Mouse (Mus musculus): ENCODE measurements at regions not wholly inside any gene's neighbourhood (a gene's known extent, or its start where the extent isn't known, plus 50 kb on each side); places are given as distances from the start of the nearest gene placed in this dataset.

DNA sequence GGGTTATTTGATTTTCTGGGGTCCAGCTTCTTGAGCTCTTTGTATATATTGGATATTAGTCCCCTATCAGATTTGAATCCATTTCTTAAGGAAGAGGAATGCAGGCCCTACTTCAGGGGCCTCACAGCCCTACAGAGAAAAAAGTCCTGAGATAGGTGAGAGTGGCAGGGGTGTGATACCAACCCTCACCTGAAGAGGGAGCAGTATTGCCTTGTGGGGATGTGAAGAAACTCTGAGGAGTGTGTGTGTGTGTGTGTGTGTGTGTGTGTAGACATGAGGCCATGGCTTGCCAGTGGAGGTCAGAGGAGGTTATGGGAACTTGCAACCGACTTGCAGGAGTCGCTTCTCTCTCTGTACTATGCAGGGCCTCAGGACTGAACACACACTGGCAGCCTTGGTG, 141.2 kb downstream of the Tex29 start:
- no peak for DNase-seq

DNA sequence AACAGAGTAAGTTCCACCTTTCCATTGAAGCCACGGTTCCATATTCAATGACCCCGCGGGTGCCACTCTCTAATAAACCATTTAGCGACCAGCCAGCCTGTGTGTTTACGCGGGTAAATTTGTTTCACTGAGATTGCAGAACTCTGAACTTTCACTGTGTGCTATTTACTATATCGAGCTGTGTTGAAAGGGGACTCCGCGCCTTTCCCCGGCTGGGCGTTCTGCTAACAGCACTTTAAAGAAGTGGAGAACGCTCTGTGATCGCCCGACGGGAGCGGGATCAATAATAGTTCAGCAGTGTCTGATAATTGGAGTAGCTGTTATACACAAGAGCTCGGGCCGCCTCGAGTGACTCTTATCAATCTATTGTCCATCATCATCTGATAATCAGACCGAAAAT, 149.8 kb downstream of the Tex29 start:
- peak; percentile 5 for DNase-seq

DNA sequence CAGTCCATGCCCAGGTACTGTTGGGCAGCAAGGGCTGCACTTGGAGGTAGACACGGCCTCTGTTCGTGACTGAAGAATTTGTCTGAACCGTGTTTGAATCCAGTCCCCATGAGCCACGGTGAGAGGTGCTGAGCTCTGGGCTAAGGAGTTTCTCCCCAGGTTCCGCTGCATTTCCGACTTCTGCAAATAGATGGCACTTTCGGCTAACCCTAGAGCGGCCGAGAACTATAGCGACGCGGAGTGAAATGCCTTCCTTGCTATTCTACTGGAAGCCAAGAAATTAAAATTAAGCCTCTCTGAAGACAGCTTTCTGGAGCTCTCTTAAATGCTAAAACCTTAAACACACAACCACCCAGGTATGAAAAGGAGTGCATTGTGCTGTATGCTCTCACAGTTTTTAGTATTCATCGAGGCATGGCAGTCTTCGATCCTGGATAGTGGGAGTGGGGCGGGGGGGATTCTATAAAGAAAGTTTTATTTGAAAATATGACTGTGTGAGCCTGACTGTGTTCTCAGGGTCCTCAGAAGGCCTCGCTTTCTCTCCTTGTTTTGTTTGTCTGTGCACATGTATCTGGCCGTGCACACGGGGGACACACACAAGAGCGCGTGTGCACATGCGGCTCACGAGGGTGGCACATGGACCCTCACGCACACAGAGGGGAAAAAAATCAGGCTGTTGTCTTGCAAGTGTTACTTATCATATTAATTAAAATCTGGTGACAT, 159.6 kb downstream of the Tex29 start:
- DNase-seq: peak; percentile 86

DNA sequence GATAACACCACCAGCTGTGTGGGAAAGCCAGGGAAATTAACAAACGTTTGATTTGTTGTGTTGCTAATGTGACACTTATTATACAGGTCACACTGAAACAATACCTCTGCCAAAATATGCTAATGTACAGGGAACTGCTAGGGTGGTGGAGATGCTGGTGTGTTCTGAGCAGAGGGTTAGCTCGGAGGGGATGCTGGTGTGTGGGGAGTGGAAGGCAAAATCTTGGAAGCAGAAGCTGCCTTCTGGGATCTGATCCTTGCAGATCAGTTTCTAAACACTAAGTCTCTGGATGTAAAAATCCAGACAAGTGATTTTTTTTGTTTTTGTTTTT, 160.2 kb downstream of the Tex29 start:
- DNase-seq: no peak

DNA sequence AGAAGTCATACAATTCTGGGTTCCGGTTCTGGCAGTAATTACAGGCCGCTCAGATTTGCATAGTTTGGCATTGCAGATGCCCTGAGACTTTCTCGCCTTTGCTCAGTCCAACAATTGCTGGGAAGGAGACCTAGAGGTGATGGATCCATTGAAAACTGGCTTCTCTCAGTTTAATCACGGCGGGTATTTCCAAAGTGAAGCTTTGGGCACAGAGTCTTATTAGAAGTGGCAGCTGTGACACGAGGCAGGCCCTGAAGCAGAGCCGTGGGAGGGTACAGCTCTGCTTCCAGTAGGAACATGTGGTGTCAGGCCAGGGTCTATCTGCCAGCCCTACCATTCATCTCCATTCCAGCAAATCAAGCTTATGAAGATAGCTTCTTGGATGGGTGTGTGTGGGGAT, 164.0 kb downstream of the Tex29 start:
- no peak for DNase-seq

DNA sequence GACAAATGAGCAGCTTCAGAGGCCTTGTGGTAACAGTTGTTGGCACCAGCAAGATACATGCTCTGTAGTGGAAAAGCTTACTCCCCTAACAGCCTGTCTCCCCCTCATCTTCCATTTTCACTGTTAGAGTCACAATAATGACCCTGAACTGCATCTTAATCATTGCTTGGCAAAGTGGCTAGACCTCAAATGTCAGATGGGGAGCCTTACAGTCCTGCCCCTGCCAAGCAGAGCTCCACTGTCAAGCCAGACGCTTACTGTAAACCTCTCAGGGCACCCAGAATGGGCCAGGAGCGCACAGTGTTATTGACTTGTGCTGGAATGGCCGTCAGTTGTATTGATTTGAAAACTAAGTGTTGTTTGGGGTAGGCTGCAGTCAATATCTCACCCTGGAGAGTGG, 172.5 kb downstream of the Tex29 start:
- no peak for DNase-seq

DNA sequence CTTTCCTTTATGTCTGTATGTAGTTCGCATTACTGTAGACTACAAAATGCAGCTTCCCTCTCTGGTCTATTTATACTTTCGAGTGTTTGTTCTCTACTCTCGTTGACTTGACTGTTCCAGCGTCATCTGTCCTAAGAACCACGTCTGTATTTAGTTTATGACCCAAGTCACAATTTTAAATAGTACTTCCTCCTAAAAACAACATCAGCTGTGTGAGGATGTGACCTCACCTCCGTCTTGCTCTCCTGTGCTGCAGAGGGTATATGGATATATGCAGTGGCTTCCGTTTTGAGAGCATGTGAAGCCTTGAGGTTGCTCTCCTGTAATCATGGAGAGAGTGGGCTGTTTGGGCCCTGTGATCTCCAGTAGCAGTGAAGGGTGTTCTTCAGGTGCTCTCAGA, 177.5 kb downstream of the Tex29 start:
- no peak for DNase-seq

DNA sequence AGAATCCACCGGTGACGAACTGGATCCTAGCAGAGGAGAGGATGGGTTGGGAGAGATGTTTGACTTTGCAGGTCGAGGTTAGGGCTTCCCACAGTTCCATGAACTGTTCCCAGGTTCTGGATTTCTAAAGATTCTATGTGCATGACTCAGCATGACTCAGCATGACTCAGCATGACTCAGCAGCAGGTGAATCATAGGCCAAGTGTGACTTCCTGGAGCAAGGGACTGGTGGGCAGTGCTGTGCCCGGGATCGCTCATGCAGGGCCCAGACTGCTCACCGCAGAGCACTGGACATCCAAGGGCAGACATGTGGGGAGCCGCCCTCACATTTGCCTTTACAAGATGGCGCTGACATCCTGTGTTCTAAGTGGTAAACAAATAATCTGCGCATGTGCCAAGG, 179.0 kb downstream of the Tex29 start:
- DNase-seq: no peak

DNA sequence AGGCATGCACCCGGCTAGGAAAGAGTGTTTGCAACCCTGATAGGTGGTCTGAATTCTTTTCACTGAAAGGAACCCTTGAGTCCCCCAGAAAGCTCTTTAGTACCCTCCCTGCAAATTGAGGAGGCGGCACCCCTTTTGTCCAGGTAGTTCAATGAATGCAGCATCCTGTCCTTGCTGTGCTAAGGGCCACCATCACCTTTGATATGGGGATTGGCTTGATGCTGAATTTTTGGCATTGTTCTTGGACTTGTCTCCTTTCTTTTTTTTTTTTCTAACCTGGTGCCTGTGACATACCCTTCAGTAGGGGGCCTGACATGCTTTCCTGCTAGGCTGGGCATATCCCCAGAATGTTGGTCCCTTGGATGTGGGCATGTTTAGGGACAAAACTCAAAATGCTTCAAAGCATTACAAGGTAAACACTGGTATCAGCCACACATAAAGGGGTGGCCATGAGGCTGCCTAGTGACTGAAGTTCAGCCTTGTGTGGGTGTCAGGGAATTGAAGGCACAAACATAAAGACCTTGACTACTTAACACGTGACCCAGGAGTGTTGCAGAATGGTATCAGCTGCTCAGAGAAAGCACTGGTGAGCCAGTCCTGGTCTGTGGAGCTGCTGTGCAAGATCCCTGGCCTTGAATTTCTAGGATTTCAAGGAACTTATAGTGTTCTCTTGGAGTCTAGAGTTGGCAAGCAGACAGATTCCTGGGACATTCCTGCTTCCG, 183.6 kb downstream of the Tex29 start:
- no peak for DNase-seq

DNA sequence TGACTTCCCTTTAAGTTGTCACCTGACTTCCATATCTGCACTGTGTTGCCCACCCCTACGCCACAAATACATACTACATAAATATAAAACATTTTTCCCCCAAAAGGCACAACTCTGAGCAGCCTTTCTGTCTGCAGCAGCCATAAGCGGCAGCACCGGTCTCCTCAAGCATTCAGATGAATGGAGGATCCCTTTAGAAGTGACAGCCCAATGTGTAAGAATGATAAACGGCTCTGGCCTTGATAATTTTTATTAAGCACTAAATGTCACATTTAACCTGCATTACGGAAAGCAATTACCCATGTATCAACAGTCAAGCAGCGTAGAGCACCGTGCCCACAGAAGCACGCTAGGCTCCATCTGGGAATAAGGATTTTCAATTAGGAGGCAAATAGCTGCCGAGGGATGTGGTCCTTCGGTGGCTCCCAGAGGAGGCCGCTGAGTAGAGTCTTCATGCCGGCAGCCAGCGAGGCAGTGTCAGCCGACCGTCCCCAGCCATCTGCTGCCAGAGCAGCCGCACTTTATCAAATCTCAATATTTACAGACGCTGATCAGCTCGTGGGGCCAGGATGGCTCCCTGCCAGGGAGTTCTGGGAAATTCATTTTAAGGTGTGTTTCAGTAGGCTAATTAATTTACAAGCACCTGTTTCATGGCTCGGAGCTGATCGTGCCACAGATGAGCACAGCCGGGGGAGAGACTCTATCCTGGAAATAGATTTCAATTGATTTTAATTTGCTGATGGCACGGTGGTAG, 190.3 kb downstream of the Tex29 start:
- peak; percentile 37 for DNase-seq

DNA sequence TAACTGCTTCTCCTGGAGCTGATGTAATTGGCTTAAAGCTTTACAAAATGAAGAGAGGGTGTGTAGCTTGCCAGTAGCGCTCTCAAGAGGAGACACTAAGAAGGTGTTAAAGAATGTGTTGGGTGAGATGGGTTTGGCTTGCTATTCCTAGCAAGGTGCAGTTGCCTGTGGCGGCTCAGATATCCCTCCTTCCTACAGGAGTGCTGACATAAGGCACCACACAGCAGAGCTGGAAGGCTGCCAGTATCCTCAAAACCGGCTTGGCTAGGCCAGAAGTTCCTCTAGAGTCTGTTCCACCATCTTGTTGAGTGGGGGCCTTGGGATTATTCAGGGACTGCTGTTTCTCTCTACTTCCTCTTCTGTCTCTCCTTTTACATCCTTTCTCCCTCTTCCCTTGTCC, 191.5 kb downstream of the Tex29 start:
- no peak for DNase-seq

DNA sequence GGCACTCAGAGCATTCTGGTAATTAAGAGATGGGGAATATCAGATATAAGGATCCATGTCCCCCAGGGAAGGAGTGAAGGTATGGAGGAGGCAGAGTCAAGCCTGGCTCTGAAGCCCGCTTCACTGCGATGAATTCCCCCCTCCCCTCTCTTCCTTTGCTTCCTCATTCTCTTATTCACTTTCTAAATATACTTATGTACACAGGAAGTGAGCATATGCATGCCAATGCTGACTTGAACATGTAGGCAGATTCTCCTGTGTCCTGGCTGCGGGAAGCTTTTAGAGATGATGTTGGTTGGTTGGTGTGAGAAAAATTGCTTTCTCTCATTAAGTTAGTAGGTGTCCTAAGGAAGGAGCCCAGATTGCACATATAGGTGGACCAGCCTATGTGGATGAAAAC, 192.1 kb downstream of the Tex29 start:
- no peak for DNase-seq

DNA sequence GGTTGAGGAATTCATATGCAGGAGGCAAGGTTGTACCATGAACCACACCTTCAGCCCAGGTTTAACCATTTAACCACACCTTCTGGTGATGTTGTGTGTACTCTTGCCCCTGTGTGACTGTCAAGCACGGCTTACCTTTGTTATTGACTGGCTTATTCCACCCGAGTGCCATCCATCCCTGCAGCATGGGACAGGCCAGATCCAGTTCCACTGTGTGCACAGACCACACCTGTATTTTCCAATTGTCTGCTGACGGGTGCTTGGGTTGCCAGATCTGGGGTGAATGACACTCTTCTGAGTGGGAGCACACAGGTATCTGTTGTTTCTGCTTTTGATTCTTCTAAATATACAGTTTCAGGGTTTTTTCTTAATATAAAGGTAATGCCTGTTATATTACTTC, 196.1 kb downstream of the Tex29 start:
- DNase-seq: no peak

DNA sequence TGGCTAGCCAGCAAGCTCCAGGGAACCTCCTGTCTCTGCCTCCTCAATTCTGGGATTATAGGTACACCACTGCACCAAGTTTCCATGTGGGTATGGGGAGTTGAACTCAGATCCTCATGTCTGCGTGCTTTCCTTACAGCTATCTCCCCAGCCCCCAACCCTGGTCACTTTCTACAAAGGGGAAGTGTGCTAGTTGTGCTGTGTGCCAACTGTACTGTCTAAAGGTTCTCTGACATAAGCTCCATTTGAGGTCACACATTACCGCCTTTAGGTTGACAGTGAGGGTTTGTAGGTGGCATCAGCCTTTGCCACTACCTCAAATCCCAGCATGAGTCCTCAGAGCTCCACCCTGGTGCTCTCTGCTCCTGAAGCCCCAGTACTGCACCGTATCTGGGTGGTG, 200.7 kb downstream of the Tex29 start:
- DNase-seq: no peak

DNA sequence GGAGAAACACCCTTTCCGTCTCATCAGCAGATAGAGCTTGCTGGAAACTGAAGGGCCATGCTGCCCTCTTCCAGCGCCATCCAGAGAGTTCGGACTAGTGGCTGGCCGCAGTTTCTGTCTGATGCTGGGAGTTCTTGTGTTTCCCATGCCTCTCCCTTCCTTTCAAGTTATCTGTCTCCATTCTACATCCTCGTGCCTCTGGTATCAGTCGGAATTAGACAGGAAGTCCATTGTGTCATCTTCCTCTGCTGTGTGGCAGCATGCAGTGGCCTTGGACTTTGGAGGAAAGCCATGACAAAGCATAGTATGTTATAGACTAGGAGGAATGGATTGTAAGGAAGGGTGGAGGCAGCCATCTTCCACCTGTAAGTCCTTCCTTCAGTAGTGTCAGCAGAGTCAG, 201.4 kb downstream of the Tex29 start:
- DNase-seq: no peak

DNA sequence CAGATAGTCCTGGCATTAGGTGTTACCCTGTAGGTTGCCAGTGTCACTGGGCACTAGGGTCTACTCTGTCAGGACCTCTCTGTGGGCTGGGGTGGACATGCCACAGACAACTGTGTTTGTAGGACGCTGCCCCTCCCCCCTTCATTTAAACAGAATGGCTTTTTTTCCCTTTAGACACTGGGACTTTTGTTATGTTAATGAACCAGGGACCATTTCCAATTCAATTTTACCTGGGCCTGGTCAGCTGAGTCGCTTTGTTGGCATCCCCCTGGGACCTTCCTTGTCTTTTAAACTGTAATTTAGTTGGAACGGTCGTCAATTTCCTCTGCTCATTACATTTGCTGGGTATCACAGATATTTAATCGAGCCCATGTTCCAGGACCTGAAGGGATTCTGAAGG, 210.6 kb downstream of the Tex29 start:
- DNase-seq: peak; percentile 41

DNA sequence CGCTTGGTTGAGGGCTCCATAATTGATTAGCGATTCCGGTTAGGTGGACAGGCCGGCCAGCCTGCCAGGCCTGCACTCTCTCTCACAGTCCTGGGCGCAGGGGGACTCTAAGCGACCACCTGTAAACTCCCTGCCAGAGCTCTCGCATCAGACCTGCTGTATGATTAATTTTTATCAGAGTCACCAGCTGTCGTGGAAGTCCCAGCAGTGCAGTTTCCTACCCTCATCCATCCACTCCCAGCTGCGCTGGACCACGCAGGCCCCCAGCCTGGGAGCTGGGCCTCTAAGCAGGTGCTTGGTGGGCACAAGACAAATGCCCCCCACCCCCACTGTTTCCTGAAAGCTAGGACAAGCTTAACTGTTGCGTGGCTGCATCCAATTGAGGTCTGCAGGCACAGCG, 211.1 kb downstream of the Tex29 start:
- peak; percentile 54 for DNase-seq

DNA sequence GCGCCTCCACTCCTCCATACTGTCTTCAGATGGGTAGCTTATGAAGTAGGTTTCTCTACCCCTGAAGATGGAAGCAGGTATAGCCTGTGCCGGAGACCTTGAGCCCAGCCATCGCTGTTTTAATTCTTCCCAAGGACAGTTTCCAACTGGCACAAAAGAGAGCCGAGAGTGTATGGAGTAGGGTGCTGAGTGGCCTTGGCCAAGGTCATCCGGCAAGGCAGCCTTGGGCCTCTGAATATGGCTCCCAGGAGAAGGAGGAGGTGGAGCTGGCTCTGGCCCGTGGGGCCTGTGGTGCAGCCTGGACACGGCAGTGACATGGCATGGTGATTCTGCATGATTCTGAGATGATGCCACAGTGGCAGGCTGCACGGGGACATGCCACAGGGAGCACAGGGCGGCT, 215.7 kb downstream of the Tex29 start:
- no peak for DNase-seq

DNA sequence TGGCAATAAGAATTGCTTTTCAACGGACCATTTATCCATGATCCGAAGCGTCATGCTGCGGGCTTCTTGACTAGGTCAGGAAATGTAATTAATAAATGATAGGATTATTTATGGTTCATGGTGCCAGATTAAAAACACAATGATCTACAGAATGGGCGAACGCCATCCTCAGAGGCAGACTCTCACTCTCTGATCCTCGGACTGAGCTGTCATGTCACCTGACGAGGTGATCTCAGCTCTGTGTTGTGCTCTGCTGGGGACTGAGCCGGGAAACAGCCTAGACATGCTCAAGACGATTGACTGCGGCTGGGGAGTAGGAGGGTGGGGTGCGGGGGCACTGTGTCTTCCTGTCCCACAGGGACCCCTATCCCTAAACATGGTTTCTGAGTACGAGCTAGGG, 217.4 kb upstream of the A230072I06Rik start:
- no peak for DNase-seq

DNA sequence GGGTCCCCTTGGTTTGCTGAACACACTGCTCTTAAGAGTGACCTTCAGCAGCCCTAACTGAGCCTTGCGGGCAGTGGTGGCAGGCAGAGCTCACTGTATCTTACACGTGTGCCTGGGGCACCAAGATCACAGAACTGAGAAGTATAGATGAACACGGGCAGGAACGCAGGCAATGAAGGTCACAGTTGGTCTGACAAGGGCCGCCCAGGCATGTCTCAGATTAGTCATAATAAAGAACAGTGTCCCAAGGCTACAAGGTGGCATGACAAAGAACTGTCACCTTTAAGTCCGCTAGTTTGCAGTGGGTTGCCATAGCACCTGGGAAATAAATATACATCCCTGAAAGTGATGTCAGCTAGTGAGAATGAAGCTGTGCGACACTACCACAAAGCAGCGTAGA, 215.9 kb upstream of the A230072I06Rik start:
- DNase-seq: no peak

DNA sequence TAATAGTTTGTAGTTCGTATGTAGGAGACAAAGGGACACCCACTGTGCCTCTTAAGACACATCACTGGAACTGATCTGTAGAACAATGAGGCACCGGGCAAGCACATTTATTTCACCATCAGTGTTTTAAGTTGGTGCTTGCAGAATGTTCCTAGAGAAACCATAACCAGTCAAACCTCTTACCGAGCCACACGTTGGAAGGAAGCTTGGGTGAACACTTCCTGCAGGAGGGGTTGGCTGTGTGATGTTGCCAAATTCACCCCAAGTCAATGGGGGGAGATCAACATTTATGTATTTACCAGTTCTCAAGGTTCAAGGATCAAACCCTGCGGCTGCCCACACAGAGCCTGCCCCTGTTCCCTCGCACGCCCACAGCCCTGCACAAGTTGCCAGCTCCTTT, 214.0 kb upstream of the A230072I06Rik start:
- no peak for DNase-seq

DNA sequence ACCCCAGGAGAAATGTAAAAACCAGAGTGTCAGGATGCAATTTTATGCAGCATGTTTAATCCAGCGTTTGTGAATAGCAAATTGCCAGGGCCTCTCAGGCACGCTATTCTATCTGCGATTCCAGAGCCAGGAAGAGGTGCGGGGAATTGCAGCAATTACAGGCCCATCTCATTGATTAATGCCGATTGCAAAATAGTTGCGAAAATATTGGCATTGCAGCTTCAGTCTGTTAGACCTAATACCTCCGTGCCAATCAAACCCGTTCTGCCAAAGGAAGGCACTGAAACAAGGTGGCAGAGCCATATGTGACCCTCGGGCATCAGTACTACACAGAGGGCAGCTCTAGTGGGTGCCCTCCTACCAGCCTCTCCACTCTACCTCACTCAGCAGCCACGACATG, 212.2 kb upstream of the A230072I06Rik start:
- DNase-seq: no peak

DNA sequence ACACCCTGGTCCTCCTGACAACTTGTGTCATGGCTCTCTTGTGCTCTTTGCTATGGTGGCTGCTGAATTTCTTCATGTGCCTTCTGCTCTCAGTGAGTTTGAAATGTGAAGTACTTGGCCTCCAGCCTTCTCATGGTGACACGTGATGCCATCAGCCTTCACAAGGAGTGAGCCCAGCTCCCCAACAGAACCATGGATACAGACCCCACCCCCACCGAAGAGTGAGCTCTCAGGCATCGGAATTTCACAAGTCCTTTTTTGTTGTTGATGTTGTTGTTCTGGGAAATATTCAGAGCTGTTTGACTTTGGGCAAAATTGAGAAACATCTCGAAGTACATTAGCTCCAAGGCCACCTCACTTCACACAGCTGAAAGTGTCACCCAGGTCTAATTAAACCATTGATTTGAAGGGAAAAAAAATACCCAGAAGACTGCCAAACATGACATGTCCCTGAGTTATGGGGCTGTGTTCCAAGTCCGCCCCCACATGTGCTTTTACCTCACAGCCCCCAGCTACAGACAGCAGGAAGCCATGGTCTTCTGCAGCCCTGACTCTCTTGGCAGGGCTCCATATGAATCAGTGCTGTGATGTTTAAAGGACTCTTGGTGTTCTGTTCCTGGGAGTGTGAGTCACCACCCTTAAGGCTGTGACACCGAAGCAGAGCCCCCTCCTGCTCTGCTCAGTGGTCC, 205.2 kb upstream of the A230072I06Rik start:
- DNase-seq: no peak

DNA sequence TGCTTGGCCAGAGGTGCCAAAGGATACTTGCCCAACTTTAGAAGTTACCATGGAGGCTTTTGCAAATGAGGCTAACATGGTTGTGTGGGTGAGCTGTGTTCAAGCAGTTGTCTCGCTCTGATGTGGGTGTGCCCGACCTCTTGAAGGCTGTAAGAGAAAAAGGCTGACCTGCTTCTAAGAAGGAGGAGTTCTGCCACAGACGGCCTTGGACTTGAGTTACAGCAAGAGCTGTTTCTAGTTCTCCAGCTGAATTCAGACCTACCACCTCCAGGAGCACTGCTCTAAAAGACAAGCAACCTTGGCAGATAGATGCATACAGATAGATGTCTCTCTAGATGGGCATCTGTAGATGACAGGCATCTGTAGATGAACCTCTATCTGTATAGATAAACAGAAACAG, 202.7 kb upstream of the A230072I06Rik start:
- DNase-seq: no peak

Data from embryo, embryonic 11 days (tissue).